Mouse (Mus musculus): ENCODE measurements around the gene Spint1. TPM values are rescaled to one million over a fixed set of nuclear protein-coding genes. Genes with fewer than 3 reads are reported as not detected.

The Spint1 gene
- polyA plus RNA-seq, 1 experiment from 2014 or later: 25.4 TPM

- H3K4me2 ChIP-seq: no peak overlapping the region
Observed at GRCm38 (mm10) chr2:119293311-119293710, 56.1 kb downstream of the Spint1 start.

GRCm38 (mm10) chr2:119293776-119294390 lies 56.7 kb downstream of the Spint1 start:
- Histone ChIP-seq H3K4me3 (ENCODE audit: low read depth, low read length) (no peak overlapping the region), H3K36me3 (ENCODE audit: insufficient read depth) (peaks cover 76% of the 10 kb centered on the region), H3K27me3 (ENCODE audit: insufficient read depth, low read length) (no peaks in the 10 kb centered on the region), H3K4me2 (no peak overlapping the region), H3K9me3 (ENCODE audit: low read depth, low read length) (no peaks in the 10 kb centered on the region), H3K27ac (ENCODE audit: low read depth) (no peak overlapping the region), H3K9ac (no peak overlapping the region), H3K4me1 (ENCODE audit: insufficient read depth) (0 out of 2 replicates have a peak, but pooled peaks cover 9% of the 10 kb centered on the region)
- DNase-seq (no peak), ATAC-seq (ENCODE audit: insufficient read depth) (no peak)
- TF ChIP-seq CTCF (IDR thresholded peaks at IDR 0.05; ENCODE audit: low read depth): no peak
- 93% methylated on average over 34 of the region's 34 CpGs for WGBS

More at GRCm38 (mm10) chr2:119293311-119293710, 56.1 kb downstream of the Spint1 start:
- peaks cover 71% of the 10 kb centered on the region for H3K36me3 ChIP-seq (ENCODE audit: insufficient read depth)
- no peak overlapping the region for H3K9ac ChIP-seq
- WGBS: 91% methylated on average over 17 of the region's 17 CpGs
- no peak overlapping the region for H3K4me3 ChIP-seq (ENCODE audit: low read depth, low read length)
- H3K27ac ChIP-seq (ENCODE audit: low read depth): no peak overlapping the region
- DNase-seq (no peak), ATAC-seq (ENCODE audit: insufficient read depth) (no peak)
- no peaks in the 10 kb centered on the region for H3K27me3 ChIP-seq (ENCODE audit: insufficient read depth, low read length)
- 0 out of 2 replicates have a peak, but pooled peaks cover 9% of the 10 kb centered on the region for H3K4me1 ChIP-seq (ENCODE audit: insufficient read depth)
- no peaks in the 10 kb centered on the region for H3K9me3 ChIP-seq (ENCODE audit: low read depth, low read length)
- TF ChIP-seq CTCF (IDR thresholded peaks at IDR 0.05; ENCODE audit: low read depth): no peak

GRCm38 (mm10) chr2:119294411-119294810 lies 57.2 kb downstream of the Spint1 start:
- no peak overlapping the region for H3K9ac ChIP-seq
- no peak for ATAC-seq (ENCODE audit: insufficient read depth)
- TF ChIP-seq CTCF (IDR thresholded peaks at IDR 0.05; ENCODE audit: low read depth): no peak
- peaks cover 81% of the 10 kb centered on the region for H3K36me3 ChIP-seq (ENCODE audit: insufficient read depth)
- no peak for DNase-seq
- H3K9me3 ChIP-seq (ENCODE audit: low read depth, low read length): no peaks in the 10 kb centered on the region
- H3K4me2 ChIP-seq: no peak overlapping the region
- 0 out of 2 replicates have a peak, but pooled peaks cover 6% of the 10 kb centered on the region for H3K4me1 ChIP-seq (ENCODE audit: insufficient read depth)
- 90% methylated on average over 18 of the region's 18 CpGs for WGBS
- H3K4me3 ChIP-seq (ENCODE audit: low read depth, low read length): no peak overlapping the region
- no peaks in the 10 kb centered on the region for H3K27me3 ChIP-seq (ENCODE audit: insufficient read depth, low read length)
- H3K27ac ChIP-seq (ENCODE audit: low read depth): no peak overlapping the region

- Histone ChIP-seq H3K27ac (ENCODE audit: low read depth) (no peak overlapping the region), H3K9ac (no peak overlapping the region), H3K4me3 (ENCODE audit: low read depth, low read length) (no peak overlapping the region), H3K4me2 (no peak overlapping the region), H3K36me3 (ENCODE audit: insufficient read depth) (peaks cover 72% of the 10 kb centered on the region), H3K9me3 (ENCODE audit: low read depth, low read length) (no peaks in the 10 kb centered on the region), H3K4me1 (ENCODE audit: insufficient read depth) (peaks cover 8% of the 10 kb centered on the region), H3K27me3 (ENCODE audit: insufficient read depth, low read length) (no peaks in the 10 kb centered on the region)
- ATAC-seq (ENCODE audit: insufficient read depth) (no peak), DNase-seq (no peak)
- no peak for TF ChIP-seq CTCF (IDR thresholded peaks at IDR 0.05; ENCODE audit: low read depth)
- 94% methylated on average over 12 of the region's 12 CpGs for WGBS
Observed at GRCm38 (mm10) chr2:119296756-119297155, 59.6 kb downstream of the Spint1 start.

- Histone ChIP-seq H3K9me3 (ENCODE audit: low read depth, low read length) (no peaks in the 10 kb centered on the region), H3K4me2 (no peak overlapping the region), H3K27ac (ENCODE audit: low read depth) (no peak overlapping the region), H3K9ac (no peak overlapping the region), H3K4me1 (ENCODE audit: insufficient read depth) (peaks cover 8% of the 10 kb centered on the region), H3K4me3 (ENCODE audit: low read depth, low read length) (no peak overlapping the region), H3K27me3 (ENCODE audit: insufficient read depth, low read length) (no peaks in the 10 kb centered on the region), H3K36me3 (ENCODE audit: insufficient read depth) (peaks cover 67% of the 10 kb centered on the region)
- ATAC-seq (ENCODE audit: insufficient read depth) (no peak), DNase-seq (no peak)
- no peak for TF ChIP-seq CTCF (IDR thresholded peaks at IDR 0.05; ENCODE audit: low read depth)
- WGBS: 93% methylated on average over 19 of the region's 19 CpGs
Observed at GRCm38 (mm10) chr2:119297506-119297905, 60.3 kb downstream of the Spint1 start.

GRCm38 (mm10) chr2:119298330-119298729 lies 61.2 kb downstream of the Spint1 start:
- H3K4me3 ChIP-seq (ENCODE audit: low read depth, low read length): no peak overlapping the region
- WGBS: 40% methylated on average over 5 of the region's 5 CpGs
- ATAC-seq (ENCODE audit: insufficient read depth) (no peak), DNase-seq (peak; percentile 86)
- TF ChIP-seq CTCF (IDR thresholded peaks at IDR 0.05; ENCODE audit: low read depth): peak; percentile 79
- no peak overlapping the region for H3K9ac ChIP-seq
- H3K36me3 ChIP-seq (ENCODE audit: insufficient read depth): peaks cover 58% of the 10 kb centered on the region
- no peaks in the 10 kb centered on the region for H3K9me3 ChIP-seq (ENCODE audit: low read depth, low read length)
- no peak overlapping the region for H3K4me2 ChIP-seq
- H3K27me3 ChIP-seq (ENCODE audit: insufficient read depth, low read length): no peaks in the 10 kb centered on the region
- H3K27ac ChIP-seq (ENCODE audit: low read depth): no peak overlapping the region; the same call in 1 of the 2 replicates
- peaks cover 8% of the 10 kb centered on the region for H3K4me1 ChIP-seq (ENCODE audit: insufficient read depth)

- Histone ChIP-seq H3K27me3 (ENCODE audit: insufficient read depth, low read length) (no peaks in the 10 kb centered on the region), H3K4me1 (ENCODE audit: insufficient read depth) (peaks cover 8% of the 10 kb centered on the region), H3K9ac (no peak overlapping the region), H3K9me3 (ENCODE audit: low read depth, low read length) (no peaks in the 10 kb centered on the region), H3K4me3 (ENCODE audit: low read depth, low read length) (no peak overlapping the region), H3K4me2 (no peak overlapping the region), H3K27ac (ENCODE audit: low read depth) (peak overlapping the region; percentile 67), H3K36me3 (ENCODE audit: insufficient read depth) (peaks cover 53% of the 10 kb centered on the region)
- no peak for TF ChIP-seq CTCF (IDR thresholded peaks at IDR 0.05; ENCODE audit: low read depth)
- 84% methylated on average over 2 of the region's 2 CpGs for WGBS
- ATAC-seq (ENCODE audit: insufficient read depth): no peak
- no peak for DNase-seq
Observed at GRCm38 (mm10) chr2:119298839-119299238, 61.7 kb downstream of the Spint1 start.

Other genes with a start within 250 kb of the Spint1 start
- gene Ccdc32, start 208.0 kb upstream of the Spint1 start, polyA plus RNA-seq (2014; fragmentation: Nextera tagmentation; extraction: Ambion mirVana): 19.9 and 21.0 TPM in 2 replicates
- 4.4 and 4.5 TPM in 2 replicates for gene Rpusd2, start 202.6 kb upstream of the Spint1 start, polyA plus RNA-seq (2014; fragmentation: Nextera tagmentation; extraction: Ambion mirVana)
- 57.3 and 58.1 TPM in 2 replicates for gene Knl1, start 190.2 kb upstream of the Spint1 start, polyA plus RNA-seq (2014; fragmentation: Nextera tagmentation; extraction: Ambion mirVana)
- 64.6 and 67.6 TPM in 2 replicates for gene Rad51, start 124.6 kb upstream of the Spint1 start, polyA plus RNA-seq (2014; fragmentation: Nextera tagmentation; extraction: Ambion mirVana)
- 36.1 and 38.9 TPM in 2 replicates for gene Rmdn3, start 80.3 kb upstream of the Spint1 start, polyA plus RNA-seq (2014; fragmentation: Nextera tagmentation; extraction: Ambion mirVana)
- 24.9 and 25.3 TPM in 2 replicates for gene Gchfr, start 69.6 kb upstream of the Spint1 start, polyA plus RNA-seq (2014; fragmentation: Nextera tagmentation; extraction: Ambion mirVana)
- gene Gm14137, start 62.9 kb upstream of the Spint1 start, polyA plus RNA-seq (2014; fragmentation: Nextera tagmentation; extraction: Ambion mirVana): 0.22 and 0.32 TPM in 2 replicates
- gene Zfyve19, start 28.7 kb upstream of the Spint1 start, polyA plus RNA-seq (2014; fragmentation: Nextera tagmentation; extraction: Ambion mirVana): 49.6 and 50.5 TPM in 2 replicates
- 17.8 and 19.0 TPM in 2 replicates for gene Dnajc17, start 28.6 kb upstream of the Spint1 start, polyA plus RNA-seq (2014; fragmentation: Nextera tagmentation; extraction: Ambion mirVana)
- gene Ppp1r14d, start 7.5 kb upstream of the Spint1 start, polyA plus RNA-seq (2014; fragmentation: Nextera tagmentation; extraction: Ambion mirVana): 0.41 and 0.42 TPM in 2 replicates
- gene Rhov, start 33.9 kb downstream of the Spint1 start, polyA plus RNA-seq (2014; fragmentation: Nextera tagmentation; extraction: Ambion mirVana): 0.11 and 0.24 TPM in 2 replicates
- gene Vps18, start 51.4 kb downstream of the Spint1 start, polyA plus RNA-seq (2014; fragmentation: Nextera tagmentation; extraction: Ambion mirVana): 15.9 and 17.5 TPM in 2 replicates
- gene Dll4, start 88.4 kb downstream of the Spint1 start, polyA plus RNA-seq (2014; fragmentation: Nextera tagmentation; extraction: Ambion mirVana): 8.1 and 10.0 TPM in 2 replicates
- 0.64 and 0.70 TPM in 2 replicates for gene Chac1, start 113.9 kb downstream of the Spint1 start, polyA plus RNA-seq (2014; fragmentation: Nextera tagmentation; extraction: Ambion mirVana)
- gene Ino80, start 240.3 kb downstream of the Spint1 start, polyA plus RNA-seq (2014; fragmentation: Nextera tagmentation; extraction: Ambion mirVana): 6.7 and 6.9 TPM in 2 replicates